Mouse (Mus musculus): ENCODE results near the gene Tex21.
"Not testable (repeated sequence)": the region's sequence is repeated elsewhere in the genome, so short reads cannot be mapped to it uniquely, and the experiment has no call there.

Gene Tex21

GRCm38 (mm10) chr12:76260673-76261072, 14.1 kb upstream of the Tex21 start:
- DNase-seq (ENCODE audit: low read depth, low spot score), result no peak

GRCm38 (mm10) chr12:76256114-76256843, 9.7 kb upstream of the Tex21 start:
- DNase-seq (ENCODE audit: low read depth, low spot score), result peak; percentile 22

GRCm38 (mm10) chr12:76255499-76255875, 8.9 kb upstream of the Tex21 start:
- no peak for DNase-seq (ENCODE audit: low read depth, low spot score)

DNA sequence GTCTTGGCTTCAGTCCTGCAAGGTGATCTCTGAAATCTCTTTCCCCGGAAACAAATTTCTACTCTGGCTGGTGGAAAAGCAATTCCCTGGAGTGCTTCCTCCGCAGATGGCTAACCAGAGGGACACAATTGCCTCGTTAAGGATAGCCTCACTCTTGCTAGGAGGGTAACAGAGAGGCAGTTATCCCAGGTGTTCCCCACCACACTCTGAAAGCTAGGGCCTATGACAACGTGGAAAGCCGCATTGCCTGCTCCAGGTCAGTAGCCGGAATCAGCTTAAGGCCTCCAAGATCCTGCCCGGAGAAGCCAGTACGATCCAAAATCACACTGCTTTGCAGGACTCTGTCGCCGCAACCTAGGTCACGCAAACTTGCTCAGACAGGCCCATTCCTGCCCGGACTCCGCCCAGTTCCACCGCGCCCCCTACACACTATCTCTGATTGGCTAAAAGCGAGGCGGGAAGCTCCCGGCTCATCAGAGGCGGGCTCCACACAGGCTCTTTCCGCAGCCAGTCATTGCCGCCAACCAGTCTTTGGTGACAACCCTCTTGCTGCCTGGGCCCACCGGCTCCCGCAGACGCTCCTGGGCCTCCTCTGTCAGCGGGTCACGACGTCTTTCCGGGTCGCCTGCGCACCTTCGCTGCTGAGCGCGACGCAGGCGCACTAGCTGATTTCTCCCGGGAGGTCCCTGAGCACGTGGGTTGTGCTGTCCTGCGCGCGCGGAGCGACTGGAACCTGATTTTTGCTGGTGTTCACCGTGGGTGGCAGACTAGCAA, 8.4 kb upstream of the Tex21 start, which contains the start of gene Mthfd1:
Gene Mthfd1, plus strand, starts transcription at position 574 of the 774 bp plus-strand sequence.
- peak; percentile 96 for DNase-seq (ENCODE audit: low read depth, low spot score)

DNA sequence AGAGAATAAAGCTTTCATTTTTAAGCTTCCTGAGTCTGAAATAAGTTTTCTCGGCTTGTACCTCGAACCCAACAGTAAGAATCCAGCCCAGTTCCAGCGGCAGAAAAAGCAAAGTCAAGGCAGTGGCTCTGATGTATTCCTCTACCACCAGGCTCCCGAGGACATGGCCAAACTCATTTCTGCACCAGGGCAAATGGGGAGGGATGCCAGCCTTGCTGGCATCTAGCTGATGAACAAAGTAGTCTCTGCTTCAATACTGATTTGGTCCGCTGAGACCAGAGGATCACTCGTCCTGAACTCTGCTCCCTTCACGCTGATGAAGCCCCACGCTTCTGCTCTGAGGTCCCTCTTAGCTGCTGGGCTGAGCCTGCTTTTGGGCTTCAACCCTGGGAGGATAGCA, 7.4 kb upstream of the Tex21 start:
- no peak for DNase-seq (ENCODE audit: low read depth, low spot score)

GRCm38 (mm10) chr12:76253591-76253990, 7.0 kb upstream of the Tex21 start:
- no peak for DNase-seq (ENCODE audit: low read depth, low spot score)

- DNase-seq (ENCODE audit: low read depth, low spot score), result no peak
Measured at GRCm38 (mm10) chr12:76253090-76253489, 6.5 kb upstream of the Tex21 start.

DNA sequence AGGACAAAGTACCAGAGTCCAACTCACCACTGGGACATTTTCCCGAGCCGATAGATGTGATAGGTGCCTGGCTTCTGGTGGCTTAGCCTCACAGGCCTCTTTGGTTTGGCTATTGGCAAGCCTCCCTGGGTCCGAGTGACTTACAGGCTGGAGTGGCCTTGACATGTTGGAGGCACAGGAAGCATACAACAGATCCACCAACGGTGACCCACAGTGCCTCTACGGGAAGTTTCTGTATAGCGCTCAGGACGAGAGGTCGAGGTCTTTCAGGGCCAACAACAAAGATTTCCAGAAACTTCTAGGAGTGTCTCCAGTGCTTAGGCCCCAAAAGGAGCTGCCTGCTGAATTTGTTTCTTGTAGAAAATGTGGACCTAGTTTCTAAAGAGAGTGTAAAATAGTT, 1.6 kb downstream of the Tex21 start:
- DNase-seq (ENCODE audit: low read depth, low spot score), result no peak

GRCm38 (mm10) chr12:76241833-76242232, 4.7 kb downstream of the Tex21 start:
- no peak for DNase-seq (ENCODE audit: low read depth, low spot score)

GRCm38 (mm10) chr12:76241084-76241483, 5.5 kb downstream of the Tex21 start:
- DNase-seq (ENCODE audit: low read depth, low spot score), result no peak

DNA sequence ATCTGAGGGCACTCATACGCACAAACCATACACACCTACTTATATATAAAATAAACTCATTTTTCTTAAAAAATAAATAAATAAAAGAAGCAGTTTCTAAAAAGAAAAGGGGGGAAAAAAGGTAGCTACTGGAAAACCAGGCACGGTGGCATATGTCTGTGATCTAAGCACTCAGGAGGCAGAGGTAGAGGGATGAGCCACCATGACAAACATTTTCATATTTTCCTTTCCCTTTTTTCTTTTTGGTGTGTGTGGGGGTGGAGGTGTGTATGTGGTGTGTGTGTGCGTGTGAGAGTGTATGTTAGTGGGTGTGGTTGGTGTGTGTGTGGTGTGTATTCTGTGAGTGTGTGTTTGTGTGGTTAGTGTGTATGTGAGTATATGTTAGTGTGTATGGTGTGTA, 5.9 kb downstream of the Tex21 start:
- no peak for DNase-seq (ENCODE audit: low read depth, low spot score)

- no peak for DNase-seq (ENCODE audit: low read depth, low spot score)
Measured at GRCm38 (mm10) chr12:76239839-76240571, 6.5 kb downstream of the Tex21 start.

DNA sequence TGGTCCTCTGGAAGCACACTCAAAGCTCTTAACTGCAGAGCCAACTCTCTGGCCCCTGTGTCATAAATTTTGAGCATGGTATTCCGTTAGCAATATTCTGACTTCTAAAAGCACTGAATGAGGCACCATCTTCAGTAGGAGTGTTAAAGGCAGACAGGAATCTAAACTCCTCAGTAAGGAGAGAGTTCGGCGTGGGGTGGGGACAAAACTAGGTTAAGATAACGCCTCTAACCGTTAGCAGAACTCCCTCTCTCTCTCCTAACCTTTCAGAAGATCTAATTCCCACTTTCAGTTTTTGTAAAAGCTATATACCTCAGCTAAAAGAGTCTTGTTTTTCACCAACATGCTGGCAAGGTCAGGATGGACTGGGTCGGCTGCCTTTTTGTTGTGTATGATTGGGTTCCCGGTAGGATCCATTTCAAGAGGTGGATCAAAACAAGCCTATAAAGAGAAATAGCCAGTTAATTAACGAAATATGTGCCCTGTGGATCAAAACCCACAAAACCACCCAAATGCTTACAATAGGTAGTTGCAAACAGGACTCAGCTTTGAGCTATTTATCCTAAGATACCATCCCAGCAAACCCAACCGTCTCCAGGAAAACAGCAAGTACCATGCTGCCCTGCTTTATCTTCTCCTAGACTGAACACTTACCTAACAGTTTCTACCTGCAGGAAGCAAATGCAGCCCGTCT, 7.3 kb downstream of the Tex21 start:
- no peak for DNase-seq (ENCODE audit: low read depth, low spot score)

DNA sequence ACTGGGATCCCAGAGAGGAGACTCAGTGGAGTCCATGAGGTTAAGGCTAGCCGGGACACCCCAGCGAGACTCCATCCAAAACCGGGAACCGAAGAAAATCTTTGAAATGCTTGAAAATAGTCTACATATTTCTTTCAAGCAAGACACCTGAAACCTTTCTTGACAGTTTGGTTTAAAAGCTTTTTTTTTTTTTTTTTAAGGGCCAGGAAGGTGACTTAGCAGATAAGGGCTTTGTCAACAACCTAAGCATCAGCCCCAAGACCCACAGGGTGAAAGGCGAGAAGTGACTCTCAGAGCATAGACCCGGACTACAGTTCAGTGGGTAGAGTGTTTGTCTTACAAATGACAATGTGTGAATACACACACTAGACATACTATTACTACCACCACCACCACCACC, 11.3 kb downstream of the Tex21 start:
- DNase-seq (ENCODE audit: low read depth, low spot score), result no peak

GRCm38 (mm10) chr12:76230644-76231043, 15.9 kb downstream of the Tex21 start:
- DNase-seq (ENCODE audit: low read depth, low spot score), result no peak

DNA sequence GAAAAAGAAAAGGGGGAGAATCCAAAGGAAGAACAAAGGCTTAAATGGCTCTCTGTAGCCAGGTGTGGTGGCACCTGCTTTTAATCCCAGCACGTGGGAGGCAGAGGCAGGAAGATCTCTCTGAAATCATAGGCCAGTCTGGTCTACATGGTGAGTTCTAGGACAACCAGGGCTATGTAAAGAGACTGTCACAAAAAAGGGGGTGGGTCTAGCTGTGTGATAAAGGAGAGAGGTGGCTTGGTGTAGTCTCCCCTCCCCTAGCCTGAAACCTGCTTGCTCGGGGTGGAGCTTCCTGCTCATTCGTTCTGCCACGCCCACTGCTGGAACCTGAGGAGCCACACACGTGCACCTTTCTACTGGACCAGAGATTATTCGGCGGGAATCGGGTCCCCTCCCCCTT, 24.4 kb downstream of the Tex21 start:
- DNase-seq (ENCODE audit: low read depth, low spot score), result not testable (repeated sequence)

- DNase-seq (ENCODE audit: low read depth, low spot score), result no peak
Measured at GRCm38 (mm10) chr12:76216716-76217115, 29.8 kb downstream of the Tex21 start.

GRCm38 (mm10) chr12:76215121-76215520, 31.4 kb downstream of the Tex21 start:
- DNase-seq (ENCODE audit: low read depth, low spot score), result no peak

- DNase-seq (ENCODE audit: low read depth, low spot score), result no peak
Measured at GRCm38 (mm10) chr12:76209429-76209974, 37.0 kb downstream of the Tex21 start.

DNA sequence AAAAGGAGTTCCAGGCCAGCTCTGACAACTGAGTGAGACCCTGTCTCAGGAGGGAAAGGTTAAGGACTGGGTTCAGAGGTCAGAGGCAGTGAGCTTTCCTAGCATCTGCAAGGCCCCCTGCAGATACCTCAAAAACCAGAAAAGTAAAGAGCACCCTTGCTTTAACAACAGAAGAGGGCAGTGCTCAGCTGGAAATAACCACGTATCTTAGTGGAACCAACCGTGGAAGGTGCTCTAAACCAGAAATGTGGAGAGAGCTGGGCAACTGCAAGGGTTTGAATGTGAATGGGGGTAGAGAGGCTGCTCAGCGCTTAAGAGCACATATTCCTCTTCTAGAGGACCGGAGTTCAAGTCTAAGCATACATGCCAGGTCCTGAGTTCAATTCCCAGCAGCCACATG, 46.2 kb downstream of the Tex21 start:
- no peak for DNase-seq (ENCODE audit: low read depth, low spot score)

DNA sequence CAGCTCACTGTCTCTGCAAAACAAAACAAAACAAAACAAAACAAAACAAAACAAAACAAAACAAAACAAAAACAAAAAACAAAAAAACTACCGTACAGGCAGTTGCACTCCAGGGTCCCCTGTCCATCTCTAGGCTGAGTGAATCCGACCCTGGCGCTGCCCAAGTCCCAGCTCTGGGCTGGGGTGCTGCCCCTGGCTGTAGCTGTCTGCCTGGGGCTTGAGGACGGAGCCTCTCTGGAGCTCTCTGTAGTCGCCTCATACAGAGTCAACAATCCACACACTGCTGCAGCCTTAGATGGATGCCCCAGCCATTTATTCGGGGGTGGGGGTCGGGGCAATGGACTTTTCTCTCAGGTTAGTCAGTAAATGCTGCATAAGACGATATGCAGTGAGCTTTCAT, 49.5 kb downstream of the Tex21 start:
- DNase-seq (ENCODE audit: low read depth, low spot score), result no peak

DNA sequence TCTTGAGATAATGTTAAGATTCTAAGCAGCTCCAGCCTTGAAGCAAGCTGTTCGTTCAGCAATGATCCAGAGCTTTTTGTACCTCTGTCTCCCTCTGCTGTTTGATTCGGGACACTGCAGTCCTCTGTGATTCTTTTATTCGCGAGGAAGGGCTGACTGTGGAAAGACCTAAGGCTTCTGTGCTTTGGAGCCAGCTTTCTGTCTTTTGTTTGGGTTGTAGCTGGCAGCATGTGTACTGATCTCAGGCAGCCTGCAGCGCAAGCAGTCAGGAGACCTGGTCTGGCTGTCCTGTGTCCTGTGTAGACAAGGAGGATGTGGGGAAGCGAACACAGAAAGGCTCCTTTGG, 49.9 kb downstream of the Tex21 start:
- peak; percentile 85 for DNase-seq (ENCODE audit: low read depth, low spot score)
